Mouse (Mus musculus): Measurements from ENCODE around the gene Man2a1. TPM values are rescaled to one million over a fixed set of nuclear protein-coding genes. Genes with fewer than 3 reads are reported as not detected.

Man2a1 gene
- polyA plus RNA-seq, 1 experiment from 2014 or later = 4.1 TPM

- WGBS = 64% methylated on average over 9 of the region's 9 CpGs
- no peak for ATAC-seq
- no peaks in the 10 kb centered on the region for H3K36me3 ChIP-seq (ENCODE audit: control insufficient read depth, insufficient read depth, low read length)
Measured at GRCm38 (mm10) chr17:64620135-64620534, 19.6 kb downstream of the Man2a1 start.

GRCm38 (mm10) chr17:64620627-64621026 is 20.1 kb downstream of the Man2a1 start:
- 0 out of 2 replicates have a peak, but pooled peaks have one; percentile 41 for ATAC-seq
- Histone ChIP-seq H3K9ac (ENCODE audit: low read depth, low read length) (no peak overlapping the region), H3K4me2 (ENCODE audit: low read length) (no peak overlapping the region), H3K27me3 (replicated peaks; ENCODE audit: control insufficient read depth, insufficient read depth, low read length) (no peaks in the 10 kb centered on the region), H3K9me3 (ENCODE audit: control insufficient read depth, low read length) (no peaks in the 10 kb centered on the region), H3K27ac (ENCODE audit: low read depth, low read length) (no peak overlapping the region), H3K4me3 (ENCODE audit: low read length) (no peak overlapping the region), H3K36me3 (ENCODE audit: control insufficient read depth, insufficient read depth, low read length) (no peaks in the 10 kb centered on the region), H3K4me1 (ENCODE audit: control insufficient read depth, insufficient read depth, low read depth, low read length) (peaks cover 6% of the 10 kb centered on the region; the same call in 1 of the 2 replicates)
- WGBS = 84% methylated on average over 3 of the region's 3 CpGs

More at GRCm38 (mm10) chr17:64620135-64620534, 19.6 kb downstream of the Man2a1 start:
- Histone ChIP-seq H3K27ac (ENCODE audit: low read depth, low read length) (no peak overlapping the region), H3K27me3 (replicated peaks; ENCODE audit: control insufficient read depth, insufficient read depth, low read length) (no peaks in the 10 kb centered on the region), H3K4me1 (ENCODE audit: control insufficient read depth, insufficient read depth, low read depth, low read length) (peaks cover 6% of the 10 kb centered on the region; the same call in 1 of the 2 replicates), H3K4me3 (ENCODE audit: low read length) (no peak overlapping the region), H3K4me2 (ENCODE audit: low read length) (no peak overlapping the region), H3K9ac (ENCODE audit: low read depth, low read length) (no peak overlapping the region), H3K9me3 (ENCODE audit: control insufficient read depth, low read length) (no peaks in the 10 kb centered on the region)

- 34% methylated on average over 8 of the region's 8 CpGs for whole genome bisulfite sequencing
- Histone ChIP-seq H3K4me3 (ENCODE audit: low read length) (no peak overlapping the region), H3K4me2 (ENCODE audit: low read length) (no peak overlapping the region), H3K27me3 (replicated peaks; ENCODE audit: control insufficient read depth, insufficient read depth, low read length) (no peaks in the 10 kb centered on the region), H3K4me1 (ENCODE audit: control insufficient read depth, insufficient read depth, low read depth, low read length) (peaks cover 6% of the 10 kb centered on the region; the same call in 1 of the 2 replicates), H3K27ac (ENCODE audit: low read depth, low read length) (no peak overlapping the region), H3K9me3 (ENCODE audit: control insufficient read depth, low read length) (no peaks in the 10 kb centered on the region), H3K9ac (ENCODE audit: low read depth, low read length) (no peak overlapping the region), H3K36me3 (ENCODE audit: control insufficient read depth, insufficient read depth, low read length) (no peaks in the 10 kb centered on the region)
- ATAC-seq = peak; percentile 41; the same call in 1 of the 2 replicates
Measured at GRCm38 (mm10) chr17:64621226-64621625, 20.7 kb downstream of the Man2a1 start.

- Histone ChIP-seq H3K27me3 (replicated peaks; ENCODE audit: control insufficient read depth, insufficient read depth, low read length) (no peaks in the 10 kb centered on the region), H3K4me3 (ENCODE audit: low read length) (no peak overlapping the region), H3K27ac (ENCODE audit: low read depth, low read length) (no peak overlapping the region), H3K9ac (ENCODE audit: low read depth, low read length) (no peak overlapping the region), H3K36me3 (ENCODE audit: control insufficient read depth, insufficient read depth, low read length) (no peaks in the 10 kb centered on the region), H3K4me2 (ENCODE audit: low read length) (no peak overlapping the region), H3K4me1 (ENCODE audit: control insufficient read depth, insufficient read depth, low read depth, low read length) (peaks cover 6% of the 10 kb centered on the region), H3K9me3 (ENCODE audit: control insufficient read depth, low read length) (no peaks in the 10 kb centered on the region)
- WGBS = 75% methylated on average over 9 of the region's 9 CpGs
- no peak for ATAC-seq
Measured at GRCm38 (mm10) chr17:64621649-64622351, 21.3 kb downstream of the Man2a1 start.

GRCm38 (mm10) chr17:64622352-64622886 is 21.9 kb downstream of the Man2a1 start:
- Histone ChIP-seq H3K4me3 (ENCODE audit: low read length) (no peak overlapping the region), H3K27ac (ENCODE audit: low read depth, low read length) (no peak overlapping the region), H3K36me3 (ENCODE audit: control insufficient read depth, insufficient read depth, low read length) (no peaks in the 10 kb centered on the region), H3K4me2 (ENCODE audit: low read length) (no peak overlapping the region), H3K4me1 (ENCODE audit: control insufficient read depth, insufficient read depth, low read depth, low read length) (peaks cover 12% of the 10 kb centered on the region), H3K27me3 (replicated peaks; ENCODE audit: control insufficient read depth, insufficient read depth, low read length) (no peaks in the 10 kb centered on the region), H3K9me3 (ENCODE audit: control insufficient read depth, low read length) (no peaks in the 10 kb centered on the region), H3K9ac (ENCODE audit: low read depth, low read length) (no peak overlapping the region)
- ATAC-seq = no peak
- 55% methylated on average over 11 of the region's 11 CpGs for WGBS

GRCm38 (mm10) chr17:64624439-64624838 is 23.9 kb downstream of the Man2a1 start:
- 88% methylated on average over 15 of the region's 15 CpGs for WGBS
- Histone ChIP-seq H3K27ac (ENCODE audit: low read depth, low read length) (no peak overlapping the region), H3K27me3 (replicated peaks; ENCODE audit: control insufficient read depth, insufficient read depth, low read length) (no peaks in the 10 kb centered on the region), H3K4me2 (ENCODE audit: low read length) (no peak overlapping the region), H3K9ac (ENCODE audit: low read depth, low read length) (no peak overlapping the region), H3K9me3 (ENCODE audit: control insufficient read depth, low read length) (no peaks in the 10 kb centered on the region), H3K36me3 (ENCODE audit: control insufficient read depth, insufficient read depth, low read length) (no peaks in the 10 kb centered on the region), H3K4me1 (ENCODE audit: control insufficient read depth, insufficient read depth, low read depth, low read length) (peaks cover 12% of the 10 kb centered on the region), H3K4me3 (ENCODE audit: low read length) (no peak overlapping the region)
- ATAC-seq = no peak

- Histone ChIP-seq H3K27me3 (replicated peaks; ENCODE audit: control insufficient read depth, insufficient read depth, low read length) (no peaks in the 10 kb centered on the region), H3K4me3 (ENCODE audit: low read length) (no peak overlapping the region), H3K4me1 (ENCODE audit: control insufficient read depth, insufficient read depth, low read depth, low read length) (peaks cover 7% of the 10 kb centered on the region), H3K27ac (ENCODE audit: low read depth, low read length) (no peak overlapping the region), H3K36me3 (ENCODE audit: control insufficient read depth, insufficient read depth, low read length) (no peaks in the 10 kb centered on the region), H3K4me2 (ENCODE audit: low read length) (no peak overlapping the region), H3K9me3 (ENCODE audit: control insufficient read depth, low read length) (no peaks in the 10 kb centered on the region), H3K9ac (ENCODE audit: low read depth, low read length) (no peak overlapping the region)
- 79% methylated on average over 5 of the region's 5 CpGs for whole genome bisulfite sequencing
- ATAC-seq = no peak
Measured at GRCm38 (mm10) chr17:64628796-64629195, 28.3 kb downstream of the Man2a1 start.

GRCm38 (mm10) chr17:64629486-64629885 is 28.9 kb downstream of the Man2a1 start:
- Histone ChIP-seq H3K4me2 (ENCODE audit: low read length) (no peak overlapping the region), H3K9ac (ENCODE audit: low read depth, low read length) (no peak overlapping the region), H3K4me1 (ENCODE audit: control insufficient read depth, insufficient read depth, low read depth, low read length) (peaks cover 7% of the 10 kb centered on the region), H3K9me3 (ENCODE audit: control insufficient read depth, low read length) (no peaks in the 10 kb centered on the region), H3K4me3 (ENCODE audit: low read length) (no peak overlapping the region), H3K27ac (ENCODE audit: low read depth, low read length) (no peak overlapping the region), H3K36me3 (ENCODE audit: control insufficient read depth, insufficient read depth, low read length) (no peaks in the 10 kb centered on the region), H3K27me3 (replicated peaks; ENCODE audit: control insufficient read depth, insufficient read depth, low read length) (no peaks in the 10 kb centered on the region)
- ATAC-seq = no peak
- 80% methylated on average over 5 of the region's 5 CpGs for WGBS

GRCm38 (mm10) chr17:64630506-64630905 is 30.0 kb downstream of the Man2a1 start:
- H3K27me3 ChIP-seq (replicated peaks; ENCODE audit: control insufficient read depth, insufficient read depth, low read length) = no peaks in the 10 kb centered on the region
- no peak overlapping the region for H3K27ac ChIP-seq (ENCODE audit: low read depth, low read length)
- no peak overlapping the region for H3K4me2 ChIP-seq (ENCODE audit: low read length)
- no peaks in the 10 kb centered on the region for H3K9me3 ChIP-seq (ENCODE audit: control insufficient read depth, low read length)
- no peak overlapping the region for H3K4me3 ChIP-seq (ENCODE audit: low read length)
- H3K36me3 ChIP-seq (ENCODE audit: control insufficient read depth, insufficient read depth, low read length) = no peaks in the 10 kb centered on the region
- WGBS = 94% methylated on average over 12 of the region's 12 CpGs
- ATAC-seq = no peak
- H3K9ac ChIP-seq (ENCODE audit: low read depth, low read length) = no peak overlapping the region
- H3K4me1 ChIP-seq (ENCODE audit: control insufficient read depth, insufficient read depth, low read depth, low read length) = peaks cover 7% of the 10 kb centered on the region
